Mouse (Mus musculus) liver, postnatal 0 days (tissue): ENCODE results near the gene Cwc22. TPM values are rescaled to one million over a fixed set of nuclear protein-coding genes. Genes with fewer than 3 reads are reported as not detected.
"Not testable (repeated sequence)": the region's sequence is repeated elsewhere in the genome, so short reads cannot be mapped to it uniquely, and the experiment has no call there.

ENCODE experiments used
- ATAC-seq: fragments of 200-750 bp; cut with Nextera tagmentation; 2 replicates; pipeline ENCODE4 v1.8.0; 2017; ENCODE audit warnings: mild to moderate bottlenecking, moderate library complexity
- DNase-seq: peaks from one replicate; pipeline ENCODE4 v3.0.0-alpha.2; 2016
- H3K27ac ChIP-seq: fragments of 300-500 bp; sonication (generic); 2 replicates; pipeline ENCODE4 v1.5.1; 2014; ENCODE audit warnings: antibody characterized with exemption, moderate library complexity, mild to moderate bottlenecking, low read depth
- H3K27me3 ChIP-seq: fragments of 300-500 bp; sonication (generic); 2 replicates; pipeline ENCODE4 v1.6.1; 2014; ENCODE audit warnings: low read length, control low read depth, mixed read lengths; ENCODE audit not compliant: insufficient read depth
- H3K36me3 ChIP-seq: fragments of 300-500 bp; sonication (generic); replicated peaks from 2 replicates; pipeline ENCODE4 v1.6.1; 2014; ENCODE audit warnings: mild to moderate bottlenecking, control low read depth, low read length, moderate library complexity, mixed read lengths; ENCODE audit not compliant: insufficient read depth
- H3K4me1 ChIP-seq: fragments of 300-500 bp; sonication (generic); 2 replicates; pipeline ENCODE4 v1.6.1; 2014; ENCODE audit warnings: antibody characterized with exemption, mild to moderate bottlenecking, control low read depth; ENCODE audit not compliant: insufficient read depth
- H3K4me2 ChIP-seq: fragments of 300-500 bp; sonication (generic); 2 replicates; pipeline ENCODE4 v1.6.1; 2014; ENCODE audit warnings: low read depth, mild to moderate bottlenecking, low read length, moderate library complexity, mixed read lengths
- H3K4me3 ChIP-seq: fragments of 300-500 bp; sonication (generic); 2 replicates; pipeline ENCODE4 v1.5.1; 2014; ENCODE audit warnings: low read depth, low read length
- H3K9ac ChIP-seq: fragments of 300-500 bp; sonication (generic); replicated peaks from 2 replicates; pipeline ENCODE4 v1.6.1; 2014; ENCODE audit warnings: mild to moderate bottlenecking, moderate library complexity
- H3K9me3 ChIP-seq: fragments of 300-500 bp; sonication (generic); 2 replicates; pipeline ENCODE4 v1.6.1; 2016; ENCODE audit warnings: mild to moderate bottlenecking, control low read depth, low read length, mixed read lengths
- CTCF ChIP-seq: sonication (generic); IDR thresholded peaks from 2 replicates; pipeline ENCODE4 v1.5.1; 2016; ENCODE audit warnings: antibody characterized with exemption, low read depth
- EP300 ChIP-seq: IDR thresholded peaks from 2 replicates; pipeline ENCODE4 v1.6.1; 2016; ENCODE audit warnings: antibody characterized with exemption, low read depth, mild to moderate bottlenecking
- WGBS: fragments of 180-500 bp; shearing (Covaris S2); extraction: QIAGEN DNeasy Blood & Tissue Kit; methylation state at CpG from one replicate; pipeline ENCODE4 v1.1.7; 2014; ENCODE audit not compliant: insufficient replicate concordance; 5-methylcytosine and 5-hydroxymethylcytosine counted together
- polyA plus RNA-seq: library from polyadenylated mRNA; unstranded; fragments of >200 nt; fragmentation: Nextera tagmentation; extraction: Ambion mirVana; gene quantifications from 2 replicates; pipeline ENCODE4 v1.2.1, GENCODE M21; 2015

The Cwc22 gene
- polyA plus RNA-seq, 1 experiment from 2014 or later = 9.0 TPM

DNA sequence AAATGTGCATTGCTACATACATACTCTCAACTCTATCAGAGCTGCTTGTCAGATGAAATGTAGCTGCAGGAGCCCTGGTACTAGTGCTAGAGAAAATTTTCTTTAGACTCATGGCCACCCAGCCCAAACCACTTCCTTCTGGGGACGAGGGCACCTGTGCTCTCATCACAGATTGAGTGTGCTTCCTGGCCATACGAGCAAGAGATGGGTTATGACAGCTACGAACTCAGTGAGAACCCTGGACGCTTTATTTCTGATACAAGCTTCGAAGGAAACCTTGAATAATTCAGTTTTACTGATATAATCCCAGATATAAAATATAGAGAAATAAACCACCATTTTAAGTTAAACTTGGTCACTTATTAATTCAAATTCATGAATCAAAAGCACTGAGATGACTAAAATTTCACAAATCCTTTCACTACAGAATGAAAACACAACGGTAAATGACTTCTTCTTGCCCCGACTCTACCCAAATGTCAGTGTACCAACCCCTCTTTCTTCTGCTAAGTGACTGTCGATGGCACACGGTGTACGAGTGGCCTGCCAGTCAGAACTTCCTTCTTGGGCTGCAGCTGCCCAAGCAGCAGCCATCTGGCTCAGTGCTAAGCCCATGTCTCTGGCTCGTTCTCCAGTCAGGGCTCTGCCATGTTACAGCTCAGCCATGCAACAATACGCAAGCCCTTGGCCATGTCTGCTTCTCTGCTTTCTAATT, 49.2 kb downstream of the Cwc22 start:
- Histone ChIP-seq H3K36me3 (peaks cover 40% of the 10 kb centered on the region), H3K4me2 (no peak overlapping the region), H3K9ac (no peak overlapping the region), H3K27ac (no peak overlapping the region), H3K9me3 (no peaks in the 10 kb centered on the region), H3K4me3 (no peak overlapping the region), H3K27me3 (no peaks in the 10 kb centered on the region), H3K4me1 (no peaks in the 10 kb centered on the region)
- TF ChIP-seq EP300 (no peak), CTCF (no peak)
- ATAC-seq (no peak), DNase-seq (no peak)
- 85% methylated on average over 12 of the region's 12 CpGs for WGBS

DNA sequence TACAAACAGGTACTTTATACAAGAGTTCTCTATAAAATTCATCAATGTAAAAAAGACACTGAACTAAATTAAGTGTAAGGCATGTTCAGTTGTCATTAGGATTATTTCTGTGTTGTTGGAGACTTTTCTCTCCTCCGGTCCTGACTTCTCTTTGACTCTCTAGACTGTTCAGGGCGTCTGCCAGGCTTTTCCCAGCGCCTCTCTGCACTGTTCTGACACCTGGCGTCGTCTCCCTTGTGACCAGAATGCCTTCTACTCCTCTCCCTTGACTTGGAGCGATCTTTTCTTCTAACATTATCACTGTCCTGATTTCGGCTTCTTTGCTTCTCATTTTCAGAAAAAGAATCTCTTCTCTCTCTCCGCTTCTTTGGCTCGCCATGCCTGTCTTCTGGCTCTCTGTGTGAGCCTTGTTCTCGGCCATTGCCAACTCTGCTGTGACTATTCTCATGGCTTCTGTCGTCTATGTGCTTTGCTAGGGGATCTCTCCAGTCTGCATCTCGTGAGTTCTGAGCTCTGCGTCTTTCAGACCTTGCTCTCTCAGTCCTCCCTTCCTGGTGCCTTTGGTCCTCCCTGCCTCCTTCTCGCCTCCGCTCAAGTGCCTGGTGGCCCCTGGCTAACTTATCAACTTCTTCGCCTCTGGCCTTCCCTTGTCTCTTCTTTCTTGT, 50.1 kb downstream of the Cwc22 start:
- ATAC-seq, H3K9ac ChIP-seq, H3K9me3 ChIP-seq, H3K27ac ChIP-seq, H3K4me1 ChIP-seq, H3K27me3 ChIP-seq, H3K4me2 ChIP-seq, H3K4me3 ChIP-seq, DNase-seq: not testable (repeated sequence)
- WGBS = 89% methylated on average over 16 of the region's 16 CpGs
- peaks cover 34% of the 10 kb centered on the region for H3K36me3 ChIP-seq

GRCm38 (mm10) chr2:77894896-77895295, 51.3 kb downstream of the Cwc22 start:
- no peaks in the 10 kb centered on the region for H3K27me3 ChIP-seq

GRCm38 (mm10) chr2:77893505-77893904, 52.7 kb downstream of the Cwc22 start:
- ATAC-seq (no peak), DNase-seq (no peak)
- H3K9me3 ChIP-seq = no peaks in the 10 kb centered on the region
- no peak overlapping the region for H3K4me2 ChIP-seq
- no peak for TF ChIP-seq EP300
- no peak for TF ChIP-seq CTCF
- H3K4me3 ChIP-seq = no peak overlapping the region
- no peak overlapping the region for H3K9ac ChIP-seq
- no peaks in the 10 kb centered on the region for H3K4me1 ChIP-seq
- H3K27me3 ChIP-seq = no peaks in the 10 kb centered on the region
- WGBS = 88% methylated on average over 8 of the region's 8 CpGs
- H3K36me3 ChIP-seq = peaks cover 24% of the 10 kb centered on the region
- H3K27ac ChIP-seq = no peak overlapping the region

More at GRCm38 (mm10) chr2:77894896-77895295, 51.3 kb downstream of the Cwc22 start:
- peaks cover 31% of the 10 kb centered on the region for H3K36me3 ChIP-seq
- 91% methylated on average over 8 of the region's 8 CpGs for WGBS
- TF ChIP-seq CTCF (no peak), EP300 (no peak)
- no peak overlapping the region for H3K4me3 ChIP-seq
- no peak overlapping the region for H3K9ac ChIP-seq
- no peak for ATAC-seq
- no peaks in the 10 kb centered on the region for H3K9me3 ChIP-seq
- H3K27ac ChIP-seq = no peak overlapping the region
- no peaks in the 10 kb centered on the region for H3K4me1 ChIP-seq
- H3K4me2 ChIP-seq = no peak overlapping the region
- DNase-seq = no peak

- H3K4me2 ChIP-seq = no peak overlapping the region
- TF ChIP-seq CTCF (no peak), EP300 (no peak)
- ATAC-seq = no peak
- peaks cover 15% of the 10 kb centered on the region; the same call in 1 of the 2 replicates for H3K36me3 ChIP-seq
- no peak overlapping the region for H3K9ac ChIP-seq
- H3K9me3 ChIP-seq = no peaks in the 10 kb centered on the region
- H3K27ac ChIP-seq = no peak overlapping the region
- no peaks in the 10 kb centered on the region for H3K27me3 ChIP-seq
- DNase-seq = no peak
- no peaks in the 10 kb centered on the region for H3K4me1 ChIP-seq
- WGBS = 87% methylated on average over 4 of the region's 4 CpGs
- no peak overlapping the region for H3K4me3 ChIP-seq
Observed at GRCm38 (mm10) chr2:77892573-77892972, 53.6 kb downstream of the Cwc22 start.

DNA sequence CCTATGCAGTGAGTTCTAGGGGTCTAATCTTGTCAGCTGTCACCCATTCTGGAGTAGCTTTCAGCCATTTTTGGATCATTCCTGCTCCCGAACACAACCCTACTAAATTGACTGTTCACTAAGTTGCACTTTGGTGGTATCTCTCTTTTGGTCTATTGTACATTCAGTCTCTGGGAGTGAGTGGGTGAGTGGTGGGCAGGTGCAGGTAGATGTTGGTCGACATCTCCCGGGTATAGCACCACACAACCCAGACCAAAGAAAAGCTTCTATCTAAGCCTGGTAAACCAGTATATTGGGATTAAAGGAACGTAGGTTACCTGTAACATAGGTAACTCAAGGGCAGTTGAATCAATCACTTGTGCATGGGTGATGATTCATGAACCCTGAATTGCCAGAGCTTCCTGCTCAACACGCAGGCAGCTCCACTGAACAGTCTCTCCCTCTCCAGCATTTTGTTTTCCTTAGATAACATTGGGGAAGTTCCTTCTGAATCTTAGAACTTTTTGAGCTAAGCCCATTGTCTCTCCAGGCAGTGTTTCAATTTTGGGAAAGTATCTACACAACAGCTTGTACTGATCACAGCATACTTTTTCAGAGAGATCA, 55.2 kb downstream of the Cwc22 start:
- WGBS = 81% methylated on average over 5 of the region's 5 CpGs

More for the DNA sequence above, 55.2 kb downstream of the Cwc22 start:
- Histone ChIP-seq H3K4me1 (no peaks in the 10 kb centered on the region), H3K27ac (no peak overlapping the region), H3K4me3 (no peak overlapping the region), H3K9ac (no peak overlapping the region), H3K4me2 (no peak overlapping the region), H3K36me3 (peaks cover 15% of the 10 kb centered on the region; the same call in 1 of the 2 replicates), H3K27me3 (no peaks in the 10 kb centered on the region), H3K9me3 (no peaks in the 10 kb centered on the region)
- ATAC-seq (no peak), DNase-seq (no peak)
- no peak for TF ChIP-seq CTCF
- TF ChIP-seq EP300 = no peak
